ENCODE assay signal across 20 mouse cellular contexts in genomic region chr10:79871845-79872244, GRCm38 (mm10). TPM values are rescaled to one million over a fixed set of nuclear protein-coding genes. Genes with fewer than 3 reads are reported as not detected.
DNase-seq lines count a peak whose midpoint lies in the region; ATAC-seq and TF ChIP-seq lines count a peak whose summit lies in the region.
"Had no signal": no experiment of that assay in that cellular context is flagged by ENCODE, and none has a peak within 500 bp of the region (broad histone marks: within the 10 kb centered on the region; RNA-seq: fewer than 3 reads in every experiment).

No protein-coding gene starts in this region.

- no peak for TF ChIP-seq CTCF in brain, embryonic 14.5 days (IDR thresholded peaks at IDR 0.05; ENCODE audit: borderline replicate concordance, extremely low read depth, insufficient read depth, insufficient read length)

- ATAC-seq in embryonic facial prominence, embryonic 12.5 days (ENCODE audit: insufficient number of reproducible peaks, insufficient read depth, low FRiP score, low TSS enrichment) = no peak
- ATAC-seq in hindbrain, embryonic 13.5 days (ENCODE audit: low FRiP score) = no peak
- no peak for ATAC-seq in midbrain, embryonic 14.5 days (ENCODE audit: low FRiP score, low TSS enrichment)
- no peak for ATAC-seq in kidney, embryonic 16.5 days (ENCODE audit: low FRiP score, low TSS enrichment)
- ATAC-seq: CD4-positive, CD25-positive, alpha-beta regulatory T cell, adult 4 months had no signal

- no peaks in the 10 kb centered on the region for H3K9me3 ChIP-seq in embryonic facial prominence, embryonic 12.5 days
- H3K9me3 ChIP-seq in hindbrain, embryonic 13.5 days = no peaks in the 10 kb centered on the region
- H3K9me3 ChIP-seq in midbrain, embryonic 14.5 days (ENCODE audit: control insufficient read depth, low read length) = no peaks in the 10 kb centered on the region
- H3K9me3 ChIP-seq in kidney, embryonic 16.5 days (ENCODE audit: low read length) = no peaks in the 10 kb centered on the region
- H3K9me3 ChIP-seq: liver, embryonic 13.5 days had no signal

- peak; percentile 51 for DNase-seq in brain, embryonic 14.5 days (ENCODE audit: low read depth)
- no peak for DNase-seq in midbrain, embryonic 14.5 days
- no peak for DNase-seq in adrenal gland, postnatal 10 days
- DNase-seq in heart, postnatal 10 days = no peak
- DNase-seq: adrenal gland, postnatal 14 days; cerebellum, adult 9-10 months; liver, embryonic 13.5 days; lung, postnatal 10 days; right cerebral cortex, adult 18-20 months had no signal

- H3K4me1 ChIP-seq in embryonic facial prominence, embryonic 12.5 days = peaks cover 20% of the 10 kb centered on the region
- H3K4me1 ChIP-seq in hindbrain, embryonic 13.5 days (replicated peaks) = peaks cover 64% of the 10 kb centered on the region
- peaks cover 28% of the 10 kb centered on the region for H3K4me1 ChIP-seq in midbrain, embryonic 14.5 days (ENCODE audit: control insufficient read depth, insufficient read depth, low read length)
- H3K4me1 ChIP-seq in kidney, embryonic 16.5 days (ENCODE audit: insufficient read depth, low read length) = peaks cover 20% of the 10 kb centered on the region

- H3K9ac ChIP-seq in embryonic facial prominence, embryonic 12.5 days = no peak overlapping the region
- peak overlapping the region; percentile 97; the same call in 1 of the 2 replicates for H3K9ac ChIP-seq in hindbrain, embryonic 13.5 days
- H3K9ac ChIP-seq in midbrain, embryonic 14.5 days (replicated peaks; ENCODE audit: low read length) = no peak overlapping the region
- no peak overlapping the region for H3K9ac ChIP-seq in kidney, embryonic 16.5 days (replicated peaks; ENCODE audit: low read length)
- H3K9ac ChIP-seq: liver, embryonic 13.5 days had no signal

- intact Hi-C loops in heart, postnatal 10 days (cut with DNase I) = no loop called here

- no peak overlapping the region for H3K27ac ChIP-seq in embryonic facial prominence, embryonic 12.5 days
- H3K27ac ChIP-seq in hindbrain, embryonic 13.5 days = no peak overlapping the region
- no peak overlapping the region for H3K27ac ChIP-seq in midbrain, embryonic 14.5 days (replicated peaks; ENCODE audit: low read depth, low read length)
- H3K27ac ChIP-seq in kidney, embryonic 16.5 days (ENCODE audit: low read length) = no peak overlapping the region
- H3K27ac ChIP-seq: kidney, postnatal 0 days; layer of hippocampus, adult 2 months; liver, embryonic 13.5 days had no signal

- peak overlapping the region; percentile 62; the same call in 1 of the 2 replicates for H3K4me2 ChIP-seq in embryonic facial prominence, embryonic 12.5 days (replicated peaks)
- H3K4me2 ChIP-seq in hindbrain, embryonic 13.5 days = peak overlapping the region; percentile 98
- H3K4me2 ChIP-seq in midbrain, embryonic 14.5 days (ENCODE audit: low read length) = peak overlapping the region; percentile 97
- no peak overlapping the region for H3K4me2 ChIP-seq in kidney, embryonic 16.5 days (replicated peaks; ENCODE audit: low read depth, low read length)
- H3K4me2 ChIP-seq: liver, embryonic 13.5 days had no signal

- no peak for TF ChIP-seq POLR2A in brain, embryonic 14.5 days (IDR thresholded peaks at IDR 0.05; ENCODE audit: borderline replicate concordance, extremely low read depth, insufficient read depth, insufficient read length, poor library complexity, severe bottlenecking)

- H3K36me3 ChIP-seq in embryonic facial prominence, embryonic 12.5 days = peaks cover 38% of the 10 kb centered on the region
- peaks cover 42% of the 10 kb centered on the region for H3K36me3 ChIP-seq in hindbrain, embryonic 13.5 days
- H3K36me3 ChIP-seq in midbrain, embryonic 14.5 days (ENCODE audit: control insufficient read depth, insufficient read depth, low read length) = peaks cover 34% of the 10 kb centered on the region
- peaks cover 7% of the 10 kb centered on the region for H3K36me3 ChIP-seq in kidney, embryonic 16.5 days (ENCODE audit: insufficient read depth, low read length)
- H3K36me3 ChIP-seq: liver, embryonic 13.5 days had no signal

- no peaks in the 10 kb centered on the region for H3K27me3 ChIP-seq in embryonic facial prominence, embryonic 12.5 days
- no peaks in the 10 kb centered on the region for H3K27me3 ChIP-seq in hindbrain, embryonic 13.5 days
- no peaks in the 10 kb centered on the region for H3K27me3 ChIP-seq in midbrain, embryonic 14.5 days (ENCODE audit: control insufficient read depth, insufficient read depth, low read length)
- H3K27me3 ChIP-seq in kidney, embryonic 16.5 days (ENCODE audit: insufficient read depth, low read length) = no peaks in the 10 kb centered on the region

- H3K4me3 ChIP-seq in embryonic facial prominence, embryonic 12.5 days = no peak overlapping the region
- H3K4me3 ChIP-seq in hindbrain, embryonic 13.5 days = peak overlapping the region; percentile 63
- H3K4me3 ChIP-seq in midbrain, embryonic 14.5 days (replicated peaks; ENCODE audit: low read depth, low read length) = peak overlapping the region; percentile 89; the same call in 1 of the 2 replicates
- no peak overlapping the region for H3K4me3 ChIP-seq in kidney, embryonic 16.5 days (ENCODE audit: low read length)
- H3K4me3 ChIP-seq: layer of hippocampus, adult 2 months; liver, embryonic 13.5 days had no signal

- 93% methylated on average over 8 of the region's 8 CpGs for whole genome bisulfite sequencing in embryonic facial prominence, embryonic 12.5 days
- 93% methylated on average over 8 of the region's 8 CpGs for WGBS in hindbrain, embryonic 13.5 days
- 89% methylated on average over 8 of the region's 8 CpGs for WGBS in midbrain, embryonic 14.5 days
- WGBS in kidney, embryonic 16.5 days = 94% methylated on average over 8 of the region's 8 CpGs

RNA-seq across cellular contexts. Expression of gene Prtn3, which starts 2.4 kb away (rescaled TPM):
- polyA plus RNA-seq in brain, embryonic 14.5 days (2012; rRNA removed) = 18.0 and 28.0 TPM in 2 replicates
- polyA plus RNA-seq in embryonic facial prominence, embryonic 12.5 days (2016; fragmentation: Nextera tagmentation; extraction: Ambion mirVana) = 10.1 and 11.3 TPM in 2 replicates
- 13.9 and 15.6 TPM in 2 replicates for polyA plus RNA-seq in hindbrain, embryonic 13.5 days (2015; fragmentation: Nextera tagmentation; extraction: Ambion mirVana)
- 14.9 and 16.7 TPM in 2 replicates for polyA plus RNA-seq in midbrain, embryonic 14.5 days (2014; fragmentation: Nextera tagmentation; extraction: Ambion mirVana)
- 1 to 10 TPM; 1.5 to 2.8 TPM for total RNA-seq in adrenal gland, postnatal 10 days (2021)
- polyA plus RNA-seq in kidney, embryonic 16.5 days (2015; fragmentation: Nextera tagmentation; extraction: Ambion mirVana) = 7.9 and 8.2 TPM in 2 replicates
- under 1 TPM in 1 of 2 experiments, not detected in 1; 0.55 TPM for total RNA-seq in heart, postnatal 10 days (2021)
- total RNA-seq: neutrophil, adult 5-6 weeks had no signal
- polyA plus RNA-seq: CD4-positive, CD25-positive, alpha-beta regulatory T cell, adult 4 months had no signal

RNA-seq across cellular contexts. Expression of gene Plppr3, which starts 2.6 kb away (rescaled TPM):
- polyA plus RNA-seq in brain, embryonic 14.5 days (2012; rRNA removed) = 805 and 1,208 TPM in 2 replicates
- 169 and 181 TPM in 2 replicates for polyA plus RNA-seq in embryonic facial prominence, embryonic 12.5 days (2016; fragmentation: Nextera tagmentation; extraction: Ambion mirVana)
- 396 and 407 TPM in 2 replicates for polyA plus RNA-seq in hindbrain, embryonic 13.5 days (2015; fragmentation: Nextera tagmentation; extraction: Ambion mirVana)
- polyA plus RNA-seq in midbrain, embryonic 14.5 days (2014; fragmentation: Nextera tagmentation; extraction: Ambion mirVana) = 342 and 375 TPM in 2 replicates
- total RNA-seq in adrenal gland, postnatal 10 days (2021) = 1 to 10 TPM; 3.4 to 4.3 TPM
- 72.7 and 78.6 TPM in 2 replicates for polyA plus RNA-seq in kidney, embryonic 16.5 days (2015; fragmentation: Nextera tagmentation; extraction: Ambion mirVana)
- under 1 TPM; 0.53 to 0.89 TPM for total RNA-seq in heart, postnatal 10 days (2021)

RNA-seq across cellular contexts. Expression of gene Elane, which starts 14.2 kb away (rescaled TPM):
- polyA plus RNA-seq in brain, embryonic 14.5 days (2012; rRNA removed) = 0.28 and 0.49 TPM in 2 replicates
- polyA plus RNA-seq in embryonic facial prominence, embryonic 12.5 days (2016; fragmentation: Nextera tagmentation; extraction: Ambion mirVana) = 0.33 and 0.55 TPM in 2 replicates
- 0.34 TPM in 1 of 2 replicates, not detected in the other for polyA plus RNA-seq in hindbrain, embryonic 13.5 days (2015; fragmentation: Nextera tagmentation; extraction: Ambion mirVana)
- not detected in 2 replicates for polyA plus RNA-seq in midbrain, embryonic 14.5 days (2014; fragmentation: Nextera tagmentation; extraction: Ambion mirVana)
- total RNA-seq in adrenal gland, postnatal 10 days (2021) = 1 to 10 TPM; 2.1 to 2.3 TPM
- 0.60 and 0.76 TPM in 2 replicates for polyA plus RNA-seq in kidney, embryonic 16.5 days (2015; fragmentation: Nextera tagmentation; extraction: Ambion mirVana)
- not detected for total RNA-seq in heart, postnatal 10 days (2021)
- total RNA-seq: layer of hippocampus, adult 2 months; left cerebral cortex, postnatal 25 days; MEL; neutrophil, adult 5-6 weeks had no signal
- polyA plus RNA-seq: CD4-positive, CD25-positive, alpha-beta regulatory T cell, adult 4 months; kidney, postnatal 0 days had no signal

RNA-seq across cellular contexts. Expression of gene Ptbp1, which starts 17.6 kb away (rescaled TPM):
- polyA plus RNA-seq in brain, embryonic 14.5 days (2012; rRNA removed) = 183 and 194 TPM in 2 replicates
- 352 and 363 TPM in 2 replicates for polyA plus RNA-seq in embryonic facial prominence, embryonic 12.5 days (2016; fragmentation: Nextera tagmentation; extraction: Ambion mirVana)
- 84.7 and 86.0 TPM in 2 replicates for polyA plus RNA-seq in hindbrain, embryonic 13.5 days (2015; fragmentation: Nextera tagmentation; extraction: Ambion mirVana)
- polyA plus RNA-seq in midbrain, embryonic 14.5 days (2014; fragmentation: Nextera tagmentation; extraction: Ambion mirVana) = 47.5 and 74.0 TPM in 2 replicates
- 100 to 1,000 TPM; 267 to 270 TPM for total RNA-seq in adrenal gland, postnatal 10 days (2021)
- 431 and 491 TPM in 2 replicates for polyA plus RNA-seq in kidney, embryonic 16.5 days (2015; fragmentation: Nextera tagmentation; extraction: Ambion mirVana)
- total RNA-seq in heart, postnatal 10 days (2021) = 100 to 1,000 TPM; 144 to 145 TPM

RNA-seq across cellular contexts. Expression of gene Cfd, which starts 18.8 kb away (rescaled TPM):
- 0.60 and 0.81 TPM in 2 replicates for polyA plus RNA-seq in brain, embryonic 14.5 days (2012; rRNA removed)
- not detected in 2 replicates for polyA plus RNA-seq in embryonic facial prominence, embryonic 12.5 days (2016; fragmentation: Nextera tagmentation; extraction: Ambion mirVana)
- not detected in 2 replicates for polyA plus RNA-seq in hindbrain, embryonic 13.5 days (2015; fragmentation: Nextera tagmentation; extraction: Ambion mirVana)
- polyA plus RNA-seq in midbrain, embryonic 14.5 days (2014; fragmentation: Nextera tagmentation; extraction: Ambion mirVana) = not detected in 2 replicates
- 100 to 1,000 TPM; 316 to 348 TPM for total RNA-seq in adrenal gland, postnatal 10 days (2021)
- polyA plus RNA-seq in kidney, embryonic 16.5 days (2015; fragmentation: Nextera tagmentation; extraction: Ambion mirVana) = not detected in 2 replicates
- total RNA-seq in heart, postnatal 10 days (2021) = 10 to 100 TPM in 1 of 2 experiments, 1 to 10 TPM in 1; 3.2 to 12.0 TPM
- total RNA-seq: layer of hippocampus, adult 2 months; left cerebral cortex, postnatal 25 days; MEL; neutrophil, adult 5-6 weeks had no signal
- polyA plus RNA-seq: CD4-positive, CD25-positive, alpha-beta regulatory T cell, adult 4 months; heart, embryonic 14.5 days; liver, embryonic 13.5 days; stomach, embryonic 16.5 days had no signal

Comparison
In these comparisons a context has a peak if more than half of its experiments do, and no peak if none do; other contexts are left out.
1. H3K4me3 ChIP-seq: peak in hindbrain, embryonic 13.5 days (single experiment) and midbrain, embryonic 14.5 days (single experiment); none in embryonic facial prominence, embryonic 12.5 days (single experiment) and kidney, embryonic 16.5 days (single experiment).